Mouse (Mus musculus) neural tube, embryonic 14.5 days (tissue): ENCODE data around the gene Acy3. TPM values are rescaled to one million over a fixed set of nuclear protein-coding genes. Genes with fewer than 3 reads are reported as not detected.

Experiments used
- ATAC-seq: fragments of 200-750 bp; cut with Nextera tagmentation; 2 replicates; pipeline ENCODE4 v1.8.0; 2017; ENCODE audit warnings: low read depth, mild to moderate bottlenecking, moderate TSS enrichment, moderate library complexity
- H3K27ac ChIP-seq: fragments of 300-500 bp; sonication (generic); 2 replicates; pipeline ENCODE4 v1.5.1; 2014; ENCODE audit warnings: low read depth, mild to moderate bottlenecking, control low read depth, low read length, moderate library complexity, mixed read lengths
- H3K27me3 ChIP-seq: fragments of 300-500 bp; sonication (generic); 2 replicates; pipeline ENCODE4 v1.6.1; 2014; ENCODE audit warnings: low read length; ENCODE audit not compliant: control insufficient read depth, insufficient read depth
- H3K36me3 ChIP-seq: fragments of 300-500 bp; sonication (generic); 2 replicates; pipeline ENCODE4 v1.6.1; 2014; ENCODE audit warnings: low read length, mixed read lengths; ENCODE audit not compliant: control insufficient read depth, insufficient read depth
- H3K4me1 ChIP-seq: fragments of 300-500 bp; sonication (generic); 2 replicates; pipeline ENCODE4 v1.6.1; 2014; ENCODE audit warnings: low read length; ENCODE audit not compliant: control insufficient read depth, insufficient read depth
- H3K4me2 ChIP-seq: fragments of 300-500 bp; sonication (generic); 2 replicates; pipeline ENCODE4 v1.6.1; 2014; ENCODE audit warnings: mild to moderate bottlenecking, low read depth, low read length, control low read depth
- H3K4me3 ChIP-seq: fragments of 300-500 bp; sonication (generic); 2 replicates; pipeline ENCODE4 v1.5.1; 2014; ENCODE audit warnings: low read depth, low read length, control low read depth, mixed read lengths
- H3K9ac ChIP-seq: fragments of 300-500 bp; sonication (generic); replicated peaks from 2 replicates; pipeline ENCODE4 v1.6.1; 2014; ENCODE audit warnings: low read depth, mild to moderate bottlenecking, control low read depth, low read length, mixed read lengths
- H3K9me3 ChIP-seq: fragments of 300-500 bp; sonication (generic); 2 replicates; pipeline ENCODE4 v1.6.1; 2016; ENCODE audit warnings: low read length; ENCODE audit not compliant: control insufficient read depth
- WGBS: fragments of 180-500 bp; shearing (Covaris S2); extraction: QIAGEN DNeasy Blood & Tissue Kit; methylation state at CpG from one replicate; pipeline ENCODE4 v1.1.7; 2014; 5-methylcytosine and 5-hydroxymethylcytosine counted together
- polyA plus RNA-seq: library from polyadenylated mRNA; unstranded; fragments of >200 nt; fragmentation: Nextera tagmentation; extraction: Ambion mirVana; gene quantifications from 2 replicates; pipeline ENCODE4 v1.2.1, GENCODE M21; 2014

Gene Acy3
- polyA plus RNA-seq, 1 experiment from 2014 or later: 1.6 TPM

DNA sequence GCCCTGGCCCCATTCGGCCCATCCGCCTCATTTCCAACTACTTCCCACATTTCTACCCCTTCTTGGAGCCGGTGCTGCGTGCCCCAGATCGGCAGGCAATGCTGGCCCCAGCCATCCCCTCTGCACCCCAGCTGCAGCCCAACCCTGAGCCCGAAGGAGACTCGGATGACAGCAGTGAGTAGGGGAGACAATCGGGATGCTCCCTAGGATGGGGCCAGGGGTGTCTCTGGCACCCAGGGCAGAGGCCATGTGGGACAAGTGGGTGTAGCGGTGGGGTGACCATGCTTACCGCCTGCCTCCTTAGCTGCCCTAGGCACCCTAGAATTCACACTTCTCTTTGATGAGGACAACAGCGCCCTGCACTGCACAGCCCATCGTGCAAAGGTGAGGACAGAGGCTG is 17.3 kb downstream of the Acy3 start:
- no peak overlapping the region for H3K4me2 ChIP-seq
- H3K9ac ChIP-seq: no peak overlapping the region
- no peaks in the 10 kb centered on the region for H3K27me3 ChIP-seq
- H3K27ac ChIP-seq: no peak overlapping the region
- no peak overlapping the region for H3K4me3 ChIP-seq
- 83% methylated on average over 12 of the region's 12 CpGs for WGBS
- peaks cover 19% of the 10 kb centered on the region for H3K36me3 ChIP-seq
- peaks cover 7% of the 10 kb centered on the region for H3K4me1 ChIP-seq
- no peak for ATAC-seq
- no peaks in the 10 kb centered on the region for H3K9me3 ChIP-seq

DNA sequence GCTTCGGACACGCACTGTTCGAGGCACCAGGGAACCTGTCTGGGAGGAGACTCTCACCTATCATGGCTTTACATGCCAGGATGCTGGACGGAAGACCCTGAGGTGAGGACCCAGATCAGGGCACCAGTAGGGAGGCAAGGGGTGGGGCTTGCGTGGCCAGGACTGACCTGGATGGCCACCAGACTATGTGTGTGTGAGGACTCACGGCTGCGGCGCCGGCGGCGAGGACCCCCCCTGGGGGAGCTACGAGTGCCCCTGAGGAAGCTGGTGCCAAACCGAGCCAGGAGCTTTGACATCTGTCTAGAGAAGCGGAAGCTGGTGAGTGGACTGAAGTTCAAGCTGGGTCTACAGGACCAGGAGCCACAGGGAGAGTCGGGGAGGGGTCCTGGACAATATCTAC is 18.0 kb downstream of the Acy3 start:
- Histone ChIP-seq H3K27ac (no peak overlapping the region), H3K27me3 (no peaks in the 10 kb centered on the region), H3K4me1 (peaks cover 7% of the 10 kb centered on the region), H3K4me3 (no peak overlapping the region), H3K9ac (no peak overlapping the region), H3K9me3 (no peaks in the 10 kb centered on the region), H3K36me3 (peaks cover 25% of the 10 kb centered on the region), H3K4me2 (no peak overlapping the region)
- WGBS: 84% methylated on average over 15 of the region's 15 CpGs
- no peak for ATAC-seq

DNA sequence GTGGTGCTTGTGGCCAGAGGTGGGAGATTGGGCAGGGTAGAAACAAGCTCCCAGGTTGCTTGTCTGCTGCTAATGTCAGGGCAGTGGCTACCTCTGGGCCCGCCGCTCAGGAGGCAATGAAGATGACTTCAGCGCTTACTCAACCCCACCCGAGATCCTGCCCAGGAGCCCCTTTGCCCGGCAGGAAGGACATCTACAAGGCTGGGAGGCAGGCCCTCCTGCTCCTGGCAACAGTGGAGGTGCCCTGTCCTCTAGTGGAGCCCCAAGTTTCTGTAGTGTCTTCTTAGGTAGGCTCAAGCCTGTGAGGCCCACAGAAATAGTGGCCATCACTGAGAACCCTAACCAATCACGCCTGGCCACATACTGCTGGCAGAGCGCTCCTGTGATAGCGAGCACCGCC is 18.7 kb downstream of the Acy3 start:
- no peak overlapping the region for H3K9ac ChIP-seq
- peaks cover 7% of the 10 kb centered on the region for H3K4me1 ChIP-seq
- no peak overlapping the region for H3K4me2 ChIP-seq
- no peak for ATAC-seq
- peaks cover 31% of the 10 kb centered on the region for H3K36me3 ChIP-seq
- no peak overlapping the region for H3K4me3 ChIP-seq
- H3K9me3 ChIP-seq: no peaks in the 10 kb centered on the region
- 92% methylated on average over 9 of the region's 9 CpGs for WGBS
- no peaks in the 10 kb centered on the region for H3K27me3 ChIP-seq
- no peak overlapping the region for H3K27ac ChIP-seq

DNA sequence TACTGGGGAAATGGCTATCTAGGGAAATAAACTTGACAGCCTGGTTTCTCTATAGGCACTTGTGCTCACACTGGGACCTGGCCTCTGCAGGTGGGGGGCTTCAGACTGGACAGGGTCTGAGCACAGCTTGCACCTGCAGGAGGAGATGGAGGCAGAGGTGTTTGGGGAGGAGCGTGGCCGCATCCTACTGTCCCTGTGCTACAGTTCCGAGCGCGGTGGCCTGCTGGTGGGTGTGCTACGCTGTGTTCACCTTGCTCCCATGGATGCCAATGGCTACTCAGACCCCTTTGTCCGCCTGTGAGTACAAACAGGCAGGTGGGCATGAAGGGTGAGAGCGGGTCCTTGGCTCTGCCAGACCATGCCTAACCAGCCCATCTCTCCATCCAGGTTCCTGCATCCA is 19.6 kb downstream of the Acy3 start:
- peaks cover 7% of the 10 kb centered on the region for H3K4me1 ChIP-seq
- H3K27ac ChIP-seq: no peak overlapping the region
- no peaks in the 10 kb centered on the region for H3K27me3 ChIP-seq
- H3K4me3 ChIP-seq: no peak overlapping the region
- ATAC-seq: no peak
- WGBS: 95% methylated on average over 8 of the region's 8 CpGs
- H3K9me3 ChIP-seq: no peaks in the 10 kb centered on the region
- H3K4me2 ChIP-seq: no peak overlapping the region
- no peak overlapping the region; the same call in 1 of the 2 replicates for H3K9ac ChIP-seq
- H3K36me3 ChIP-seq: peaks cover 35% of the 10 kb centered on the region

DNA sequence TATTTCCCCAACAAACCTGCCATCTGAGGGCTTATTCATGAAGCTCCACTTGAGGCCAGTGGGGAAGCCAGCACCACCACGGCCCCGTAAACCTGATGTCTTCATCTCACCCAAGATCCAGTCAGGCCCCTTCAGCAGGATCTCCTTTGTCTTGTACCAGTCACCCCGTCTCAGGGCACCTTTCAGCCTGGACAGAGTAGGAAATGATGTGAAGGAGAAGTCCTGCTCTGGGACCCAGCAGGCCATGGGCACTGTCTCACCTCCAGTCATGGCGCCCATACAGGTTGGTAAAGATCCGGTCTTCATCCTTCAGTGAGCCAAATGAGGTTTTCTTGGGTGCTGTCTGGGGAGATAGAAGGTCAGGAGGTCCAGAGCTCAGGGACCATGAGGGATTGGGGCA is 24.7 kb downstream of the Acy3 start:
- Histone ChIP-seq H3K4me2 (no peak overlapping the region), H3K36me3 (peaks cover 34% of the 10 kb centered on the region), H3K27me3 (no peaks in the 10 kb centered on the region), H3K9ac (no peak overlapping the region), H3K4me3 (no peak overlapping the region), H3K27ac (no peak overlapping the region), H3K4me1 (peaks cover 11% of the 10 kb centered on the region), H3K9me3 (no peaks in the 10 kb centered on the region)
- 94% methylated on average over 5 of the region's 5 CpGs for WGBS
- ATAC-seq: no peak

DNA sequence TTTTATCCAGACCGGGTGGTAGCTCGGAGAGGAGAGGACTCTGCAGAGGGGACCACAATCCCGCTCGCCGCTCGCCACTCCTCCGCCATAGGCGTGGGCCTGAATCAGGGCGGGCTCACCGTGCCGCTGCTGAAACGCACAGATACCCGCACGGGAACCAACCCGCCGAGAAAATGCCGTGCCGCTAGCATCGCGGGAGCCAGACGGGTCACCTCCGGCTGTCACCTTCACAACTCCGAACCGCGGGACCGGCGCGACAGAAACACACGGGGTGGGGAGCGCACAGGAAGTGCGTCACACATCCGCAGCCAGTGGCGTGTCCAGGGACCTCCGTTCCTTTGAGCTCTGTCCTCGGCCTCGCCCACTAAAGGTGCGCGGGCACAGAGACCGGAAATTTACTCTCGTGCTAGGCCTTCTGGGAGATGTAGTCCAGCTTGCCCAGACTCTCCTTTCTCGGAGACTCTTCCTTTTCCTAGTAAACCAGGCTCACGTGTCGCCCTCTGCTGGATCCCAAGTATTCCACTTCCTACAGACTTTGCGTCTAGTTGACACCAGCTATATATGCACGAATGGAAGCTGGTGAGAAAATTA is 26.2 kb downstream of the Acy3 start, which contains the start of gene Ndufv1:
Gene Ndufv1, minus strand, starts transcription at position 375 of the 591 bp plus-strand sequence.
- Histone ChIP-seq H3K4me3 (peak within 1 kb of the TSS; percentile 69), H3K36me3 (peaks cover 21% of the 10 kb centered on the region), H3K27me3 (no peaks in the 10 kb centered on the region), H3K27ac (peak within 1 kb of the TSS; percentile 73), H3K4me2 (peak within 1 kb of the TSS; percentile 51), H3K9me3 (no peaks in the 10 kb centered on the region), H3K9ac (peak within 1 kb of the TSS; percentile 59), H3K4me1 (peaks cover 11% of the 10 kb centered on the region)
- ATAC-seq: peak; percentile 99
- 0% methylated on average over 45 of the region's 45 CpGs for WGBS

DNA sequence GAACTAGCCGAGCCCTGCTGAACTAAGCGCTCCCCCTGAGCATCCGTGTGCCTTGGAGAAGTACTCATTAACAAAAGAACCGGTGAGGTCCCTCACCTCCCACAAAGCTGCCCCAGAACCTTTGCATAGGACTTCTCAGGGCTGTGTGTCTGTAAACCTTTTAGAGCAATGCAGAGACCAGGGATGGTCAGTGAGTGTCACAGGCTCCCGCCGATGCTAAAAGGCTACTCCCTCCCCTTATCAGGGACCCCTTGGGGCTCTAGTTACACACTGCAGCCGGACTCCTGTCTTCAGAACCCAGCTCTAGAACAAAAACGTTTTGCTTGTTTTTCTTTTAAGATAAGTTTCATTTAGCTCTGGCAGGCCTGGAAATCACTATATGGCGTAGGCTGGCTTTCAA is 26.7 kb downstream of the Acy3 start:
- Histone ChIP-seq H3K9ac (0 out of 2 replicates have a peak overlapping the region, but pooled peaks have one; percentile 1), H3K4me1 (peaks cover 11% of the 10 kb centered on the region), H3K9me3 (no peaks in the 10 kb centered on the region), H3K27me3 (no peaks in the 10 kb centered on the region), H3K4me2 (peak overlapping the region; percentile 34; the same call in 1 of the 2 replicates), H3K27ac (no peak overlapping the region), H3K4me3 (peak overlapping the region; percentile 69), H3K36me3 (peaks cover 19% of the 10 kb centered on the region; the same call in 1 of the 2 replicates)
- no peak; the same call in 1 of the 2 replicates for ATAC-seq
- WGBS: 24% methylated on average over 9 of the region's 9 CpGs

DNA sequence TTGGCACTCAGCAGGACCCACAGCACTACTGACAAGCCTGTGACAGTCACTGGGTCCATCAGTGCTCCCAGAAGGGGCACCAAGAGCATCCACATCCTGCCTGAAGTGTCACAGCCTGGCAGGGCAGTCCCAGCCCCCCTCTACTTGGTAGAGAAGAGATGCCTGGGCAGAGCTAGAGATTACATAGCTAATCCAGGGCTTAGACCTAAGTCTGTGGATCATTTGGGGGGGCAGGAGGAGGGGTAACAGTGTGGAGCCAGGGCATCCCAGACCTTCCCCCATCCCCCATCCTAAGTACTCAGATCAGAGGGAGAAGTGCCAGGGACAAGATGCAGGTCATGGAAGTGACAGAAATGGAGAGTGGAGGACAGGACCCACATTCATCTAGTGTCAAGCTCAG is 28.4 kb downstream of the Acy3 start:
- H3K36me3 ChIP-seq: peaks cover 6% of the 10 kb centered on the region; the same call in 1 of the 2 replicates
- ATAC-seq: no peak

DNA sequence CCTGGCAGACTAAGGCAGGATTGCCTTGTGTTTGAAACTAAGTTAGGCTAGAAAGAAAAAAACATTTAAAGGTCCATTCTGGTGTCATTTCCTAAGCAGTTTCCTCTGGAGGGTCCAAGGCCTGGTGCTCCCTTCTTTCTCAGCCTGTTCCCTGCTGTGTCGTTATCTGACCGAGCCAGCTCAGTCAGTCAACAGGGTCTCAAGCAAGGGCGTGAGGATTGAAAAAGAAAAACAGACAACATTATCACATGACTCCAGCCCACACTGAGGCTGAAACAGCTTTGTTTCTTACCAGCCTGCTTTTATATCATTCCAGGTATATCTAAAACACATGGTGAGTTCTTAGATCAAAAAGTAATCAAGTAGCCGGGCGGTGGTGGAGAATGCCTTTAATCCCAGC is 29.3 kb downstream of the Acy3 start:
- Histone ChIP-seq H3K9me3 (no peaks in the 10 kb centered on the region), H3K9ac (no peak overlapping the region), H3K27ac (no peak overlapping the region), H3K4me3 (no peak overlapping the region), H3K36me3 (no peaks in the 10 kb centered on the region), H3K4me2 (no peak overlapping the region), H3K27me3 (no peaks in the 10 kb centered on the region), H3K4me1 (peaks cover 11% of the 10 kb centered on the region)
- ATAC-seq: no peak
- WGBS: 70% methylated on average over 5 of the region's 5 CpGs

More for the DNA sequence above, 28.4 kb downstream of the Acy3 start:
- Histone ChIP-seq H3K4me2 (no peak overlapping the region), H3K9ac (no peak overlapping the region), H3K4me3 (no peak overlapping the region), H3K27me3 (no peaks in the 10 kb centered on the region), H3K27ac (no peak overlapping the region), H3K9me3 (no peaks in the 10 kb centered on the region), H3K4me1 (peaks cover 11% of the 10 kb centered on the region)
